Mouse (Mus musculus): ENCODE data around the gene Fgfr2. TPM values are rescaled to one million over a fixed set of nuclear protein-coding genes. Genes with fewer than 3 reads are reported as not detected.
"Not testable (repeated sequence)": the region's sequence is repeated elsewhere in the genome, so short reads cannot be mapped to it uniquely, and the experiment has no call there.

The Fgfr2 gene
- polyA plus RNA-seq, 1 experiment from 2014 or later = 39.4 TPM

DNA sequence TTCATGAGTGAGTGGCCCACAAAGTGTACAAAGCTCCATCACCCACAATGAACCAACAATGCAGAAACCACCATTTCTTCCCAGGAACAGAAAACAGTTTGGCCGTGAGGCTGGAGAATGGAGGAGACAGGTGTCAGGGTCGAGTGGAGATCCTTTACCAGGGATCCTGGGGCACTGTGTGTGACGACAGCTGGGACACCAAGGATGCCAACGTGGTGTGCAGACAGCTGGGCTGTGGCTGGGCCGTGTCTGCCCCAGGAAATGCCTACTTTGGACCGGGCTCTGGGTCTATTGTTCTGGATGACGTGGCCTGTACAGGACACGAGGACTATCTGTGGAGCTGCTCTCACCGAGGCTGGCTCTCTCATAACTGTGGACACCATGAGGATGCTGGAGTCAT lies 2040.7 kb downstream of the Fgfr2 start:
- H3K36me3 ChIP-seq; H3K4me2 ChIP-seq (replicated peaks); H3K4me3 ChIP-seq (replicated peaks); H3K9me3 ChIP-seq; H3K27ac ChIP-seq; H3K27me3 ChIP-seq; ATAC-seq; H3K9ac ChIP-seq (replicated peaks); H3K4me1 ChIP-seq (replicated peaks): not testable (repeated sequence)
- WGBS = 85% methylated on average over 9 of the region's 9 CpGs

- no peak overlapping the region for H3K4me2 ChIP-seq (replicated peaks)
- H3K27me3 ChIP-seq = no peaks in the 10 kb centered on the region
- no peaks in the 10 kb centered on the region for H3K9me3 ChIP-seq
- WGBS = 7% methylated on average over 1 of the region's 1 CpGs
- no peaks in the 10 kb centered on the region for H3K4me1 ChIP-seq (replicated peaks)
- H3K36me3 ChIP-seq = no peaks in the 10 kb centered on the region
- ATAC-seq = no peak
- H3K9ac ChIP-seq (replicated peaks) = no peak overlapping the region
- no peak overlapping the region for H3K27ac ChIP-seq
- no peak overlapping the region for H3K4me3 ChIP-seq (replicated peaks)
Measured at GRCm38 (mm10) chr7:131075956-131076355, 2047.2 kb downstream of the Fgfr2 start.

- H3K4me2 ChIP-seq (replicated peaks); H3K27ac ChIP-seq; H3K4me3 ChIP-seq (replicated peaks); H3K27me3 ChIP-seq; H3K4me1 ChIP-seq (replicated peaks); H3K36me3 ChIP-seq; ATAC-seq; H3K9me3 ChIP-seq; H3K9ac ChIP-seq (replicated peaks): not testable (repeated sequence)
- WGBS = 81% methylated on average over 6 of the region's 6 CpGs
Measured at GRCm38 (mm10) chr7:131074098-131074497, 2049.1 kb downstream of the Fgfr2 start.

DNA sequence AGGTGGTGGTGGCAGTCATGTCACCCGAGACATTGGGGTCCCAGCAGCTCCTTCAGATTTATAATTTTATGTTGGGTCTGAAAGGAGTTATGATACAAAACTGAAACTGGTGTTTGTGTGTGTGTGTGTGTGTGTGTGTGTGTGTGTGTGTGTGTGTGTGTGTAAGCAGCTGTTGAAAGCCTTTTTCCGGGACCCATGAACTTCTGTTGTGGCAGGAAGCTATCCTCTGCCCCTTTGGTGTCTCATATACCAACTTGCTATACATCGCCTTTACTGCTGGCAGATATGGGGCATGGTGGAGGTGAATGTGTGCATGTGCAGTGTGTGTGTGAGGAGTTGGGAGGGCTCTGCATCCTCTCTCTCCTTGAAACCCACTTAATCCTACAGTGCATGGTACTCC lies 2049.7 kb downstream of the Fgfr2 start:
- H3K9me3 ChIP-seq; H3K4me1 ChIP-seq (replicated peaks); H3K36me3 ChIP-seq; H3K9ac ChIP-seq (replicated peaks); H3K4me2 ChIP-seq (replicated peaks); H3K27me3 ChIP-seq; ATAC-seq; H3K4me3 ChIP-seq (replicated peaks); H3K27ac ChIP-seq: not testable (repeated sequence)
- WGBS = 93% methylated on average over 3 of the region's 3 CpGs

DNA sequence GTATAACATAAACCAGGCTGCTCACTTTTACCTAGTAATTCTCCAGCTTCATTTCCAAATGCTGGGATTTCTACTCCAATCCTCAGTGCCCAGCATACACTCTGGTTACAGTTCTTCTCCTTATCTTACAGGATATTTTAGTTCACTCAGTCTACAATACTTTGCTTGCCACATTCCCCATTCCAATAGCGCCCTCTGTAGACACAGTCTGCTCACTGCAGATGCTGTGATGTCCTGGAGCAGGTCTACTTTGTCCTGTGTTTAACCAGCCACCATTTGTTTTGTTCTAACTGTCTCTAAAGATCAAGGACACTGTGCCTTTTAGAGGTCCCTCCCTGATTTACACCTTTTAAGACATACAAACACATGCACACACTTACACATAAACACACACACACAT lies 2055.0 kb downstream of the Fgfr2 start:
- not testable (repeated sequence) for H3K9me3 ChIP-seq; ATAC-seq; H3K9ac ChIP-seq (replicated peaks); H3K36me3 ChIP-seq; H3K4me1 ChIP-seq (replicated peaks); H3K4me3 ChIP-seq (replicated peaks); H3K27me3 ChIP-seq; H3K27ac ChIP-seq; H3K4me2 ChIP-seq (replicated peaks)
- 4% methylated on average over 1 of the region's 1 CpGs for WGBS

GRCm38 (mm10) chr7:131062541-131062940 lies 2060.6 kb downstream of the Fgfr2 start:
- Histone ChIP-seq H3K4me1 (replicated peaks) (no peaks in the 10 kb centered on the region), H3K4me2 (replicated peaks) (no peak overlapping the region), H3K9ac (replicated peaks) (no peak overlapping the region), H3K4me3 (replicated peaks) (no peak overlapping the region), H3K27me3 (no peaks in the 10 kb centered on the region), H3K36me3 (no peaks in the 10 kb centered on the region), H3K9me3 (no peaks in the 10 kb centered on the region), H3K27ac (no peak overlapping the region)
- no peak for ATAC-seq
- WGBS = 81% methylated on average over 2 of the region's 2 CpGs

- H3K4me3 ChIP-seq (replicated peaks); H3K4me2 ChIP-seq (replicated peaks); H3K4me1 ChIP-seq (replicated peaks); H3K36me3 ChIP-seq; ATAC-seq; H3K9ac ChIP-seq (replicated peaks); H3K9me3 ChIP-seq; H3K27me3 ChIP-seq; H3K27ac ChIP-seq: not testable (repeated sequence)
- WGBS = 80% methylated on average over 2 of the region's 2 CpGs
Measured at GRCm38 (mm10) chr7:131059808-131060207, 2063.3 kb downstream of the Fgfr2 start.

- not testable (repeated sequence) for H3K4me3 ChIP-seq (replicated peaks); H3K9ac ChIP-seq (replicated peaks); H3K27me3 ChIP-seq; H3K4me1 ChIP-seq (replicated peaks); H3K9me3 ChIP-seq; ATAC-seq; H3K4me2 ChIP-seq (replicated peaks); H3K36me3 ChIP-seq; H3K27ac ChIP-seq
- WGBS = 75% methylated on average over 9 of the region's 9 CpGs
Measured at GRCm38 (mm10) chr7:131057918-131058317, 2065.2 kb downstream of the Fgfr2 start.

DNA sequence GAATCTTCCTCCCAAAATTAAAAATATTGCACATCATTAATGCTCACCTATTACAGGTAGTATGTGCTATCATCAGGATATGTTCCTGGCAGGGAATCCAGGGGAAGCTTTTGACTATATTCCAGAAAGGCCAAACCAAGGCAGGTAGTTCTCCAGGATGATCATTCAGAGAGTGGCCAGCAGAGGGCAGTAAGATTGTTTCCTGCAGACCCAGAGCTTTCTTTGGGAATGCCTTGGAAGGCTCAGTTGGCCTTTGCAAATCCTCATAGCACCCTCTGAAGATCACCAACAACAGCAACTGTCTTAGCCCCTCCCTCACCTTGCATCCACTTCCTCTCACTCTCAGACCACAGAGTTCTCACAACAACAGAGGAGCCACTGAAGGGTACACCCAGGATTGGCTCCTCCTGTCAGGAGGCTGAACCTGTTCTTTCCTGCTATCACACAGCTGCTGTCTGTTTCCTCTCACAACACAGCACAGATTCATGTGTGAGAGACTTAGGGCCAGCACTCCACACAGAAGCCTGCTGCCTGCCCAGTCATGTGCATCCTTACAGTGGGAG lies 2068.3 kb downstream of the Fgfr2 start:
- Histone ChIP-seq H3K4me3 (replicated peaks) (no peak overlapping the region), H3K9me3 (no peaks in the 10 kb centered on the region), H3K4me2 (replicated peaks) (no peak overlapping the region), H3K36me3 (no peaks in the 10 kb centered on the region), H3K27ac (no peak overlapping the region), H3K27me3 (no peaks in the 10 kb centered on the region), H3K9ac (replicated peaks) (no peak overlapping the region), H3K4me1 (replicated peaks) (no peaks in the 10 kb centered on the region)
- no peak for ATAC-seq

DNA sequence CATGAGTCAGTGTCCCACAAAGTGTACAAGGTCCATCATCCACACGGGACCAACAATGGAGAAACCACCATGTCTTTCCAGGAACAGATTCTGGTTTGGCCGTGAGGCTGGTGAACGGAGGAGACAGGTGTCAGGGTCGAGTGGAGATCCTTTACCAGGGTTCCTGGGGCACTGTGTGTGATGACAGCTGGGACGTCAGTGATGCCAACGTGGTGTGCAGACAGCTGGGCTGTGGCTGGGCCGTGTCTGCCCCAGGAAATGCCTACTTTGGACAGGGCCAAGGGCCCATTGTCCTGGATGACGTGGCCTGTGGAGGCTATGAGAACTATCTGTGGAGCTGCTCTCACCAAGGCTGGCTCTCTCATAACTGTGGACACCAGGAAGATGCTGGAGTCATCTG lies 2073.3 kb downstream of the Fgfr2 start:
- not testable (repeated sequence) for H3K9me3 ChIP-seq; H3K9ac ChIP-seq (replicated peaks); H3K4me3 ChIP-seq (replicated peaks); ATAC-seq; H3K27me3 ChIP-seq; H3K4me1 ChIP-seq (replicated peaks); H3K36me3 ChIP-seq; H3K4me2 ChIP-seq (replicated peaks); H3K27ac ChIP-seq
- WGBS = 85% methylated on average over 8 of the region's 8 CpGs

GRCm38 (mm10) chr7:131045258-131045835 lies 2077.8 kb downstream of the Fgfr2 start:
- H3K9me3 ChIP-seq; H3K36me3 ChIP-seq; H3K4me1 ChIP-seq (replicated peaks); ATAC-seq; H3K4me2 ChIP-seq (replicated peaks); H3K27ac ChIP-seq; H3K9ac ChIP-seq (replicated peaks); H3K4me3 ChIP-seq (replicated peaks); H3K27me3 ChIP-seq: not testable (repeated sequence)
- 40% methylated on average over 3 of the region's 3 CpGs for WGBS

DNA sequence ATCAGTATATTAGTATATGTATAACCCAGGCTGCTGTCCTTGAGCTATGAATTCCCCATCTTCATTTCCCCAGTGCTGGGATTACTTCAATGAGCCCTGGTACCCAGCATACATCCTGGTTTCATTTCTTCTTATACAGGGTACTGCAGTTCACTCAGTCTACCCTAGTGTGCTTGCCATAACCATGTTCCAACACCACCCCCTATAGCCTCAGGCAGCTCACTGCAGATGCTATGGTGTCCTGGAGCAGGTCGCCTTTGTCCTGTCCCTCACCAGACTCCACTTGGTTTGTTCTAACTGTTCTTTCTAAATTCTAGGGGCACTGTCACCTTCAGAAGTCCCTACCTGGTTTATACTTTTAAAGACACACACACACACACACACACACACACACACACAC lies 2080.5 kb downstream of the Fgfr2 start:
- 65% methylated on average over 1 of the region's 1 CpGs for WGBS
- Histone ChIP-seq H3K4me3 (replicated peaks) (no peak overlapping the region), H3K27ac (no peak overlapping the region), H3K9ac (replicated peaks) (no peak overlapping the region), H3K27me3 (no peaks in the 10 kb centered on the region), H3K4me2 (replicated peaks) (no peak overlapping the region), H3K9me3 (no peaks in the 10 kb centered on the region), H3K4me1 (replicated peaks) (no peaks in the 10 kb centered on the region), H3K36me3 (no peaks in the 10 kb centered on the region)
- no peak for ATAC-seq

DNA sequence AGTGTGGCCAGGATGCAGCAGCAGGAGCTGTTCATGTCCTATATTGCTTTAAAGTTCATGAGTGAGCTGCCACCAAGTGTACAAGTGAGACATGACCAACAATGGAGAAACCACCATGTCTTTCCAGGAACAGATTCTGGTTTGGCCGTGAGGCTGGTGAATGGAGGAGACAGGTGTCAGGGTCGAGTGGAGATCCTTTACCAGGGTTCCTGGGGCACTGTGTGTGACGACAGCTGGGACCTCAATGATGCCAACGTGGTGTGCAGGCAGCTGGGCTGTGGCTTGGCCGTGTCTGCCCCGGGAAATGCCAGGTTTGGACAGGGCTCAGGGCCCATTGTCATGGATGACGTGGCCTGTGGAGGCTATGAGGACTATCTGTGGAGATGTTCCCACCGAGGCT lies 2082.4 kb downstream of the Fgfr2 start:
- not testable (repeated sequence) for H3K27ac ChIP-seq; H3K9me3 ChIP-seq; ATAC-seq; H3K9ac ChIP-seq (replicated peaks); H3K4me3 ChIP-seq (replicated peaks); H3K4me2 ChIP-seq (replicated peaks); H3K27me3 ChIP-seq; H3K4me1 ChIP-seq (replicated peaks); H3K36me3 ChIP-seq
- WGBS = 83% methylated on average over 8 of the region's 8 CpGs

All from midbrain, embryonic 13.5 days (tissue).